28 mouse cellular contexts compared by ENCODE assay signal in the genomic region with DNA sequence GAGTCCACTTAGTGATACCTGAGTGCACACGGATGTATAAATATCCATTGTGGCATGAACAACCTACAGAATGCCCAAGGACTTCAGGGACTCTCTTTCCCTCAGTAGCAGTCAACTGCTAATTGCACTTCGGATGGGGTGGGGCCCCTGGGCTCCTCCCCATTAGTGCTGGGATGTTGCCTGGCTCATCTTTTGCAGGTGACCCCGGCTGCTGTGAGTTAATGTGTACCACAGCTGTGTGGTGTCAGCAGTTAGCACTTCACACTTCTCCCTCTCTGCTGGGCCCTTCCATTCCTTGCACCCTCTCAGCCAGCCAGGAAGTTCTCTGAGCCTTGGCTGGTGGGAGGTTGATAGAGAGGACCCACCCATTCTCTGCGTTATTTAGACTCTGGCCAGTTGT.
DNase-seq lines count a peak whose midpoint lies in the region; ATAC-seq and TF ChIP-seq lines count a peak whose summit lies in the region.
"Had no signal": no experiment of that assay in that cellular context is flagged by ENCODE, and none has a peak within 500 bp of the region (broad histone marks: within the 10 kb centered on the region; RNA-seq: fewer than 3 reads in every experiment).

No protein-coding gene starts in this region.

- peak; percentile 84 for DNase-seq in kidney, adult 11 months
- peak; percentile 70 to 89 for DNase-seq in kidney, postnatal 25 days
- no peak for DNase-seq in neural tube, embryonic 10.5 days (ENCODE audit: extremely low spot score, low spot score)
- DNase-seq in thymus, adult 18-20 months, result no peak
- DNase-seq: adrenal gland, postnatal 10 days; cerebellum, adult 11 months; cerebellum, adult 9-10 months; cerebellum, postnatal 36 days; heart, adult 2 months; heart, postnatal 14 days; lung, embryonic 14.5 days; lung, postnatal 14 days; right cerebral cortex, postnatal 14 days; thymus, postnatal 36 days had no signal

- H3K36me3 ChIP-seq in kidney, embryonic 14.5 days (ENCODE audit: control insufficient read depth, insufficient read depth, low read length), result no peaks in the 10 kb centered on the region
- H3K36me3 ChIP-seq in intestine, postnatal 0 days (ENCODE audit: control insufficient read depth, insufficient read depth), result no peaks in the 10 kb centered on the region
- no peaks in the 10 kb centered on the region for H3K36me3 ChIP-seq in kidney, embryonic 15.5 days
- H3K36me3 ChIP-seq: embryonic facial prominence, embryonic 12.5 days; forebrain, embryonic 10.5 days; hindbrain, embryonic 10.5 days; limb, embryonic 13.5 days; midbrain, embryonic 12.5 days; stomach, embryonic 15.5 days had no signal

- no peaks in the 10 kb centered on the region for H3K27me3 ChIP-seq in kidney, embryonic 14.5 days (ENCODE audit: control insufficient read depth, insufficient read depth, low read length)
- no peaks in the 10 kb centered on the region for H3K27me3 ChIP-seq in intestine, postnatal 0 days (replicated peaks; ENCODE audit: control insufficient read depth, insufficient read depth, low read length)
- H3K27me3 ChIP-seq in kidney, embryonic 15.5 days, result peaks cover 3% of the 10 kb centered on the region; the same call in 1 of the 2 replicates
- H3K27me3 ChIP-seq: limb, embryonic 13.5 days; midbrain, embryonic 12.5 days; Patski; stomach, embryonic 15.5 days had no signal

- H3K9ac ChIP-seq in kidney, embryonic 14.5 days (ENCODE audit: low read depth, low read length), result no peak overlapping the region
- H3K9ac ChIP-seq in intestine, postnatal 0 days (ENCODE audit: low read depth, low read length), result no peak overlapping the region
- no peak overlapping the region for H3K9ac ChIP-seq in kidney, embryonic 15.5 days
- H3K9ac ChIP-seq: embryonic facial prominence, embryonic 12.5 days; limb, embryonic 13.5 days; liver, embryonic 14.5 days; lung, embryonic 14.5 days; midbrain, embryonic 12.5 days; stomach, embryonic 15.5 days had no signal

- H3K4me2 ChIP-seq in kidney, embryonic 14.5 days (replicated peaks; ENCODE audit: low read depth, low read length), result no peak overlapping the region
- H3K4me2 ChIP-seq in intestine, postnatal 0 days (replicated peaks; ENCODE audit: low read depth), result no peak overlapping the region
- no peak overlapping the region for H3K4me2 ChIP-seq in kidney, embryonic 15.5 days
- H3K4me2 ChIP-seq: embryonic facial prominence, embryonic 12.5 days; limb, embryonic 13.5 days; lung, embryonic 14.5 days; midbrain, embryonic 12.5 days; stomach, embryonic 15.5 days had no signal

- TF ChIP-seq CTCF in intestine, postnatal 0 days (IDR thresholded peaks at IDR 0.05; ENCODE audit: low read depth), result no peak

- peaks cover 6% of the 10 kb centered on the region for H3K4me1 ChIP-seq in kidney, embryonic 14.5 days (ENCODE audit: control insufficient read depth, insufficient read depth, low read length)
- no peaks in the 10 kb centered on the region for H3K4me1 ChIP-seq in intestine, postnatal 0 days (replicated peaks; ENCODE audit: control insufficient read depth, insufficient read depth, low read length)
- H3K4me1 ChIP-seq in kidney, embryonic 15.5 days, result peaks cover 16% of the 10 kb centered on the region; the same call in 1 of the 2 replicates
- H3K4me1 ChIP-seq: limb, embryonic 13.5 days; midbrain, embryonic 12.5 days had no signal

- H3K27ac ChIP-seq in kidney, embryonic 14.5 days (ENCODE audit: low read depth, low read length), result no peak overlapping the region
- H3K27ac ChIP-seq in intestine, postnatal 0 days (ENCODE audit: low read depth, low read length), result no peak overlapping the region
- no peak overlapping the region for H3K27ac ChIP-seq in kidney, embryonic 15.5 days
- H3K27ac ChIP-seq: embryonic facial prominence, embryonic 12.5 days; forebrain, embryonic 10.5 days; heart, adult 2 months; hindbrain, embryonic 10.5 days; limb, embryonic 13.5 days; liver, embryonic 14.5 days; midbrain, embryonic 12.5 days; stomach, embryonic 15.5 days had no signal

- no peak for ATAC-seq in kidney, embryonic 14.5 days (ENCODE audit: low FRiP score, low TSS enrichment)
- ATAC-seq in intestine, postnatal 0 days, result peak; percentile 42; the same call in 1 of the 2 replicates
- ATAC-seq in kidney, embryonic 15.5 days (replicated peaks; ENCODE audit: low FRiP score), result peak; percentile 41
- no peak for ATAC-seq in inflammation-experienced regulatory T-cells, adult 6 months
- ATAC-seq: forebrain, embryonic 16.5 days; hindbrain, embryonic 16.5 days; Patski had no signal

- WGBS in kidney, embryonic 14.5 days, result 42% methylated on average over 4 of the region's 4 CpGs
- WGBS in intestine, postnatal 0 days, result 47% methylated on average over 4 of the region's 4 CpGs
- 45% methylated on average over 4 of the region's 4 CpGs for WGBS in kidney, embryonic 15.5 days

- H3K4me3 ChIP-seq in kidney, embryonic 14.5 days (ENCODE audit: low read length), result no peak overlapping the region
- no peak overlapping the region for H3K4me3 ChIP-seq in intestine, postnatal 0 days (ENCODE audit: low read depth, low read length)
- no peak overlapping the region for H3K4me3 ChIP-seq in kidney, embryonic 15.5 days (replicated peaks)
- H3K4me3 ChIP-seq: embryonic facial prominence, embryonic 12.5 days; forebrain, embryonic 10.5 days; heart, adult 2 months; hindbrain, embryonic 10.5 days; limb, embryonic 13.5 days; midbrain, embryonic 12.5 days; stomach, embryonic 15.5 days had no signal

- no peaks in the 10 kb centered on the region for H3K9me3 ChIP-seq in kidney, embryonic 14.5 days (ENCODE audit: control insufficient read depth, low read length)
- H3K9me3 ChIP-seq in intestine, postnatal 0 days (ENCODE audit: control insufficient read depth), result no peaks in the 10 kb centered on the region
- H3K9me3 ChIP-seq in kidney, embryonic 15.5 days (replicated peaks), result no peaks in the 10 kb centered on the region
- H3K9me3 ChIP-seq: embryonic facial prominence, embryonic 12.5 days; forebrain, embryonic 10.5 days; hindbrain, embryonic 10.5 days; limb, embryonic 13.5 days; midbrain, embryonic 12.5 days; stomach, embryonic 15.5 days had no signal

Comparison
In these comparisons a context has a peak if more than half of its experiments do, and no peak if none do; other contexts are left out.
1. ATAC-seq: peak in intestine, postnatal 0 days (single experiment) and kidney, embryonic 15.5 days (single experiment); none in kidney, embryonic 14.5 days (single experiment) and inflammation-experienced regulatory T-cells, adult 6 months (single experiment).
2. DNase-seq: peak in kidney, adult 11 months (single experiment) and kidney, postnatal 25 days (2 of 2); none in neural tube, embryonic 10.5 days (single experiment) and thymus, adult 18-20 months (0 of 2).